Mouse (Mus musculus) thymus, postnatal 0 days (tissue): ENCODE measurements around the gene Fmo5. TPM values are rescaled to one million over a fixed set of nuclear protein-coding genes. Genes with fewer than 3 reads are reported as not detected.

Source experiments
- DNase-seq: peaks from one replicate; pipeline ENCODE4 v3.0.0-alpha.2; 2015; ENCODE audit warnings: low spot score
- polyA plus RNA-seq: library from polyadenylated mRNA; unstranded; fragments of >200 nt; fragmentation: Nextera tagmentation; extraction: Ambion mirVana; gene quantifications from 2 replicates; pipeline ENCODE4 v1.2.1, GENCODE M21; 2015

Fmo5 gene
- polyA plus RNA-seq, 1 experiment from 2014 or later, result 4.3 TPM

- DNase-seq, result no peak
Measured at GRCm38 (mm10) chr3:97631258-97631860, 2.8 kb downstream of the Fmo5 start.

- no peak for DNase-seq
Measured at GRCm38 (mm10) chr3:97633456-97633855, 4.9 kb downstream of the Fmo5 start.

- DNase-seq, result no peak
Measured at GRCm38 (mm10) chr3:97634288-97634761, 5.7 kb downstream of the Fmo5 start.

- DNase-seq, result no peak
Measured at GRCm38 (mm10) chr3:97641396-97641795, 12.8 kb downstream of the Fmo5 start.

- no peak for DNase-seq
Measured at GRCm38 (mm10) chr3:97642001-97642400, 13.4 kb downstream of the Fmo5 start.

GRCm38 (mm10) chr3:97648518-97648917 lies 19.9 kb downstream of the Fmo5 start:
- DNase-seq, result no peak

- no peak for DNase-seq
Measured at GRCm38 (mm10) chr3:97649022-97649421, 20.4 kb downstream of the Fmo5 start.

- no peak for DNase-seq
Measured at GRCm38 (mm10) chr3:97649469-97649868, 20.9 kb downstream of the Fmo5 start.

- DNase-seq, result no peak
Measured at GRCm38 (mm10) chr3:97651604-97652003, 23.0 kb downstream of the Fmo5 start.

- no peak for DNase-seq
Measured at GRCm38 (mm10) chr3:97653781-97654180, 25.2 kb downstream of the Fmo5 start.

GRCm38 (mm10) chr3:97654901-97655300 lies 26.3 kb downstream of the Fmo5 start:
- DNase-seq, result peak; percentile 29

- DNase-seq, result peak; percentile 98
Measured at GRCm38 (mm10) chr3:97657655-97658411, 29.2 kb downstream of the Fmo5 start, which contains the start of gene Prkab2. Gene Prkab2, plus strand, starts transcription at chr3:97658193.

GRCm38 (mm10) chr3:97658426-97659193 lies 30.0 kb downstream of the Fmo5 start:
- DNase-seq, result no peak

GRCm38 (mm10) chr3:97659746-97660145 lies 31.1 kb downstream of the Fmo5 start:
- no peak for DNase-seq

GRCm38 (mm10) chr3:97661206-97661605 lies 32.6 kb downstream of the Fmo5 start:
- DNase-seq, result no peak

- DNase-seq, result no peak
Measured at GRCm38 (mm10) chr3:97665525-97665924, 36.9 kb downstream of the Fmo5 start.

GRCm38 (mm10) chr3:97666154-97666553 lies 37.5 kb downstream of the Fmo5 start:
- no peak for DNase-seq

GRCm38 (mm10) chr3:97667093-97667675 lies 38.6 kb downstream of the Fmo5 start:
- no peak for DNase-seq

GRCm38 (mm10) chr3:97674644-97675110 lies 46.1 kb downstream of the Fmo5 start, which contains the start of gene Gm17651:
Gene Gm17651, minus strand, starts transcription at chr3:97674694.
- DNase-seq, result no peak

- no peak for DNase-seq
Measured at GRCm38 (mm10) chr3:97676126-97676525, 47.5 kb downstream of the Fmo5 start.

- DNase-seq, result no peak
Measured at GRCm38 (mm10) chr3:97678416-97678815, 49.8 kb downstream of the Fmo5 start.
